Comparison of ENCODE assay signal across 8 mouse cellular contexts in the genomic region with DNA sequence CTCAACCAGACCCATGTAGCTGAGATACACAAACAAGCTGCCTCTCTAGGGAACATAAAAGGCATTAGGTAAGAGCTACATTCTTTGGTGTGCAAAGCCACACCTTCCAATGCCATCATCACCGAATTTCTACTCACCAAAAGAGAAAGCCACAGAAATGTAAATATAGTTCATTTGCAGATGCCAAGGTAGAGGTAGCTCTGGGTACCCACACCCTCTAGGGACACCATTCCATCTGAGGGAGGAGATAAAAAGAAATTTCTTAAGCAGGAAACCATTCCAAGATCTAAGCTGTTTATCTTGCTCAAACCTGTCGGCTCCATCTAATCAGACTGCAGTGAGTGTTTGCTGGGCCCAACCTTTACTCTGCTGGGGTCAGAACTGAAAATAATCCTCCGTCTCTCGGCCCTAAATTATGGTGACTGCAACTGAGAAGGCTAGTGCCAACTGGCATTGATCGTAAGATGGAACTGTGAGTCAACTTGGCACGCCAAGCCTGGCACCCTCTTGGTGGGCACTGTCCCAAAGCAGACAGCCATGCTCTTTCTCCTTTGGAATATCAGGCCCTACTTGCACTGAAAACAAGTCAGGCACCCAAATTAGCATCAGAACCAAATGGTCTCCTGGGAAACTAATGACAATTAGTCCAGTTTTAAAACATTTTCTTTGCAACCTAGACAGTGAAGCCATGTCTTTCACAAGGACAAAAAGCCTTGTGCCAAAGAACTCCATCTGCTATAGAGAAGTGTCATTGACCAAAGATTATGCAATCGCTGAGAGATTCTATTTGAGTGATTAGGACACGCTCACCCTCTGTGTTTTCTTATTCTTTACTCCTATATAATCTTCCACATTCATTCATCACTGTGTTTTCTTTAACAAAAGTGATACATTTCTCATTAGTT.
DNase-seq lines count a peak whose midpoint lies in the region; ATAC-seq and TF ChIP-seq lines count a peak whose summit lies in the region.

No protein-coding gene starts in this region.

- intact Hi-C loops in heart, postnatal 36 days (cut with DNase I) = no loop called here

- WGBS in lung, embryonic 15.5 days = 44% methylated on average over 8 of the region's 8 CpGs
- 62% methylated on average over 8 of the region's 8 CpGs for WGBS in stomach, postnatal 0 days
- 59% methylated on average over 8 of the region's 8 CpGs for WGBS in liver, postnatal 0 days (ENCODE audit: insufficient replicate concordance)

- no peaks in the 10 kb centered on the region for H3K9me3 ChIP-seq in lung, embryonic 15.5 days
- H3K9me3 ChIP-seq in stomach, postnatal 0 days (ENCODE audit: control insufficient read depth, low read length) = no peaks in the 10 kb centered on the region
- no peaks in the 10 kb centered on the region for H3K9me3 ChIP-seq in liver, postnatal 0 days (ENCODE audit: low read length)

- DNase-seq in urinary bladder, postnatal 14 days (ENCODE audit: low spot score) = peak; percentile 30
- DNase-seq in urinary bladder, postnatal 4 days (ENCODE audit: low spot score in 2 of 2) = no peak
- DNase-seq in cerebellum, postnatal 14 days = peak; percentile 97
- peak; percentile 41 to 54 for DNase-seq in heart, postnatal 36 days
- no peak for DNase-seq in stomach, postnatal 0 days (ENCODE audit: low spot score)
- DNase-seq in natural killer cell, adult 2 months (ENCODE audit: low spot score in 2 of 2) = no peak
- no peak for DNase-seq in liver, postnatal 0 days

- 0 out of 2 replicates have a peak, but pooled peaks cover 5% of the 10 kb centered on the region for H3K4me1 ChIP-seq in lung, embryonic 15.5 days
- H3K4me1 ChIP-seq in stomach, postnatal 0 days (replicated peaks; ENCODE audit: control insufficient read depth, insufficient read depth) = no peaks in the 10 kb centered on the region
- no peaks in the 10 kb centered on the region for H3K4me1 ChIP-seq in liver, postnatal 0 days (ENCODE audit: insufficient read depth)

- no peaks in the 10 kb centered on the region for H3K27me3 ChIP-seq in lung, embryonic 15.5 days
- no peaks in the 10 kb centered on the region for H3K27me3 ChIP-seq in stomach, postnatal 0 days (ENCODE audit: control insufficient read depth, insufficient read depth, low read length)
- H3K27me3 ChIP-seq in liver, postnatal 0 days (ENCODE audit: insufficient read depth, low read length) = no peaks in the 10 kb centered on the region

- H3K36me3 ChIP-seq in lung, embryonic 15.5 days = no peaks in the 10 kb centered on the region
- H3K36me3 ChIP-seq in stomach, postnatal 0 days (ENCODE audit: control insufficient read depth, insufficient read depth, low read length) = no peaks in the 10 kb centered on the region
- H3K36me3 ChIP-seq in liver, postnatal 0 days (replicated peaks; ENCODE audit: insufficient read depth, low read length) = no peaks in the 10 kb centered on the region

- ATAC-seq in lung, embryonic 15.5 days (ENCODE audit: borderline replicate concordance, extremely low read depth, low FRiP score, low TSS enrichment) = peak; percentile 81
- ATAC-seq in stomach, postnatal 0 days (ENCODE audit: low FRiP score, low TSS enrichment) = no peak
- ATAC-seq in liver, postnatal 0 days = no peak

- H3K27ac ChIP-seq in lung, embryonic 15.5 days = peak overlapping the region; percentile 87
- H3K27ac ChIP-seq in stomach, postnatal 0 days (replicated peaks) = no peak overlapping the region
- no peak overlapping the region for H3K27ac ChIP-seq in liver, postnatal 0 days (ENCODE audit: low read depth)

- no peak overlapping the region for H3K4me2 ChIP-seq in lung, embryonic 15.5 days
- no peak overlapping the region for H3K4me2 ChIP-seq in stomach, postnatal 0 days (replicated peaks; ENCODE audit: low read depth)
- no peak overlapping the region for H3K4me2 ChIP-seq in liver, postnatal 0 days (ENCODE audit: low read depth, low read length)

- TF ChIP-seq EP300 in stomach, postnatal 0 days (optimal IDR thresholded peaks at IDR 0.05) = no peak
- no peak for TF ChIP-seq EP300 in liver, postnatal 0 days (IDR thresholded peaks at IDR 0.05; ENCODE audit: low read depth)

- no peak overlapping the region for H3K4me3 ChIP-seq in lung, embryonic 15.5 days
- H3K4me3 ChIP-seq in stomach, postnatal 0 days (ENCODE audit: low read depth, low read length) = no peak overlapping the region
- no peak overlapping the region for H3K4me3 ChIP-seq in liver, postnatal 0 days (ENCODE audit: low read depth, low read length)

- no peak for TF ChIP-seq CTCF in stomach, postnatal 0 days (IDR thresholded peaks at IDR 0.05; ENCODE audit: low read depth)
- TF ChIP-seq CTCF in liver, postnatal 0 days (IDR thresholded peaks at IDR 0.05; ENCODE audit: low read depth) = no peak

- H3K9ac ChIP-seq in lung, embryonic 15.5 days = no peak overlapping the region
- no peak overlapping the region for H3K9ac ChIP-seq in stomach, postnatal 0 days (ENCODE audit: low read length)
- no peak overlapping the region for H3K9ac ChIP-seq in liver, postnatal 0 days (replicated peaks)

Comparison
In these comparisons a context has a peak if more than half of its experiments do, and no peak if none do; other contexts are left out.
1. DNase-seq: peak in urinary bladder, postnatal 14 days (single experiment), cerebellum, postnatal 14 days (2 of 2) and heart, postnatal 36 days (2 of 2); none in urinary bladder, postnatal 4 days (0 of 2), stomach, postnatal 0 days (single experiment), natural killer cell, adult 2 months (0 of 2) and liver, postnatal 0 days (single experiment).